Mouse (Mus musculus) cerebellum, adult 18-20 months (tissue): ENCODE measurements at regions not wholly inside any gene's neighbourhood (a gene's known extent, or its start where the extent isn't known, plus 50 kb on each side); places are given as distances from the start of the nearest gene placed in this dataset.

ENCODE experiments used
- DNase-seq, 2 experiments: peaks; one replicate each; pipeline ENCODE4 v3.0.0; 2021

GRCm38 (mm10) chr6:135525841-135526327 is 163.5 kb downstream of the Emp1 start:
- peak; percentile 31 to 37 for DNase-seq

DNA sequence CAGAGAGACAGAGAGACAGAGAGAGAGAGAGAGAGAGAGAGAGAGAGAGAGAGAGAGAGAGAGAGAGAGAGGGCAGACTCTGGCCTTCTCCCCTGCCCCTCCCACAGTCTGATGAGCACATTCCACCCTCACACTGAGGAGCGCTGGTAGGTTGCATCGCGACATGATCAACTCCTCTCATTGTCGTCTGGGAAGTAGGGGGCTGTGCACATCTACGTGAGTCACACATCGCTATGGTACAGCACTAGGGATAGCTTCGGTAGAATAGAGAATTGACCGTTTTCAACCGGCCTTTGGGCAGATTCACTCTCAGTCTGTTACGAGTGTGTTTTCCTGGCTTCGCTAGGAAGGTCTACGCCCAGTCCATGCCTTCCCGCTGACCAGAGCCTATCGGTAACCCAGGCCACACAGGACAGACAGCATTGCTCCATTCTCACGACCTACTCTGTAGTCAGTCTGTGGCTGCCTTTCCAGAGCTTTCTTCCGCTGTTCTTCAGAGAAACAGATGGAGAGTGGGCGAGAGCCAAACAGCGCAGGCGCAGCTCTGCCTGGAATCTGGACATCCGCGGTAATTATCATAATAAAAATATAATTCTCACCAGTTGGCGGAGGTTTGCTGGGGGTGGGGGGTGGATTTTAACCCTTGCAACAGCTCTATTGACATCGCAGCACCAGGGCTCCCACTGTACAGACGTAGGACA is 164.3 kb downstream of the Emp1 start:
- peak; percentile 52 to 60 for DNase-seq

GRCm38 (mm10) chr6:135527879-135528278 is 165.5 kb downstream of the Emp1 start:
- DNase-seq = no peak

GRCm38 (mm10) chr6:135539791-135540646 is 177.7 kb downstream of the Emp1 start:
- no peak for DNase-seq

GRCm38 (mm10) chr6:135541566-135541965 is 179.2 kb downstream of the Emp1 start:
- DNase-seq = no peak

DNA sequence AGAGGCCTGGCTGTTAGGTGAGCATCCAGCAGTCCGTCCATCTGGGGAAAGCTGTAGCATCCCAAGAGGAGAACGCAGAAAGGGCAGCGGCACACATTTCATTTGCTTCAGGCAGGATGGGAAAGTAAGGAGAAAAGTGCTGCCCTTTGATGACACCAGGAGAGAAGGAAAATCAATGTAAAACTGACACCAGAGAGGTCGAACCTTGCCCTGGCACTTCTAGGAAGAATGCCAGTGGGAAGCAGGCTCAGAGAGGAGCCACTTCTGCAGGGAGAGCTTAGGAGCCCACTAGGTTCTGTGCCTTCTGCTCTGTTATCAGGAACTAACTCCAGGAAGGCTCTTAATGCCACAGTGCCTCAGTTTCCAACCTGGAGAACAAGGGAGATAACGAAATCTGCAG is 180.0 kb downstream of the Emp1 start:
- DNase-seq = no peak

DNA sequence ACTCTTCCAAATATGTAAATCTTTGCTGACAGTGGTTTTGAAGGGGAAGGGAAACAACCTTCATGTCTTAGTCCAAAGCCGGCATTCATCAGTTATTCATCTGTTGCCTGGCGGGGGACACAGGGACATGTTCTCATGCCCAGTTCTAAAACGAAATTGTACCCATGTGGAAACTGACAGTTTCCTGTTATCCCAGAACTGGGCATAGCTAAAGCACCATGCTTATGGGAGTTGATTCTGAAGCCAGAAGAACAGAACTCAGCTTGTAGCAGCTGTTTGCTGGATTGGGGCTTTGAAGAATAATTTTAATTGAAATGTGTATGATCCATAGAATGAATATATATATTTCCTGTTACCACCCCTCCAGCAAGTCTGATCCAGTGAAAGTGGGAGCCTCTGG is 181.0 kb downstream of the Emp1 start:
- no peak for DNase-seq

- DNase-seq = no peak
Measured at GRCm38 (mm10) chr6:135543863-135544262, 181.5 kb downstream of the Emp1 start.

GRCm38 (mm10) chr6:135550368-135550950 is 188.1 kb downstream of the Emp1 start:
- DNase-seq = no peak

GRCm38 (mm10) chr6:135552396-135552795 is 190.1 kb downstream of the Emp1 start:
- DNase-seq = no peak

DNA sequence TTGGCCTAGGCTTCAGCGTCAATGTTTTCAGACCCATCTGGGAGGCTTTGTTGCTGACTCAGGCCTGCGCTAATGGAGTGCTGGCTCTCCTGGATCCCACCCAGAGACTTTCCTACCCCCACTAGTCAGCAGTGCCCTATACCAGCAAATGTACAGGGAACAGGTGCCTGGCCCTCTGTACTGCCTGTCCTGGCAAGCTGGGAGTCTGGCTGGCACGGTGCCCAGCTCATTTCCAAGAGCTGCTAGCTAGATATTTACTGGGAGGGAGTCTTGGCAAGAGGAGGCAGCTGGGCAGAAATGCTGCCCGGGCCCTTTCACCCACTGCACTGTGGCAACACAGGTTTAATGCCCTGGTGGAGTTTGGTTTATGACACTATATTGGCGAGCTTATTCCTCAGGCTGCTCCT is 197.2 kb downstream of the Emp1 start:
- peak; percentile 98 to 99 for DNase-seq

- peak; percentile 37 to 43 for DNase-seq
Measured at GRCm38 (mm10) chr6:135562267-135562666, 199.9 kb downstream of the Emp1 start.

DNA sequence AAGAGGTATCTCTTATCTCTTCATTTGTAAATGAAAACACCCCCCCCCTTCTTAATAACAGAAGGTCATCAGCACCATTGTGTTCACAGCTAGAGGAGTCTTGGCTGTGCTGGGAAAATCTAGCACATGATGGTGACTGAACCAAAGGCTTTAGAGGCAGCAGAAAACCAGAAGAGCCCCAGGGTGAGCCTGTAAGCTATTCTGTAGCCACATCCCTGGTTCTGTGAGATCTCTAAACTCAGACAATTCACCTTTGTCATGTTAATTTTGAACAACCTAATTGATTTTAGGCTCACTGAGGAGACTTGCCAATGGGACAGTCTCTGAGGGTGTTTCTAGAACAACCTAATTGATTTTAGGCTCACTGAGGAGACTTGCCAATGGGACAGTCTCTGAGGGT is 201.4 kb downstream of the Emp1 start:
- DNase-seq = no peak

DNA sequence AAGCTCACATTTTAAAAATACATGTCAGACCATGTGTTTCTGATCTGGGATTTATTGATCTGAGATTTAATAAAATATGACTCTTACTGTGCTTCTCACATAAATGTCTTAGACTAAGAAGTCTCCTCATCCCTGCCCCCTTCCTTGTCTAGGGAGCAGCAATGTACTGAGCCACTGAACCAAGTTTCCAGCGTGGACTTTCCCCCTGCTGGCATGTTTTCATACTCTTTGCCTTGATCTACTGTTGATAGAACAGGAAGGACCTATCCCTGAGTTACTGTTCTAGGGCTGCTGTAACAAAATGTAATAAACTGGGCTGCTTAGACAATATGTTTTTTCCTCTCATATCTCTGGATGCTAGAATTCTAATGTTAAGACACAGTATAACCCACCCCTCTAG is 206.7 kb downstream of the Emp1 start:
- no peak for DNase-seq

DNA sequence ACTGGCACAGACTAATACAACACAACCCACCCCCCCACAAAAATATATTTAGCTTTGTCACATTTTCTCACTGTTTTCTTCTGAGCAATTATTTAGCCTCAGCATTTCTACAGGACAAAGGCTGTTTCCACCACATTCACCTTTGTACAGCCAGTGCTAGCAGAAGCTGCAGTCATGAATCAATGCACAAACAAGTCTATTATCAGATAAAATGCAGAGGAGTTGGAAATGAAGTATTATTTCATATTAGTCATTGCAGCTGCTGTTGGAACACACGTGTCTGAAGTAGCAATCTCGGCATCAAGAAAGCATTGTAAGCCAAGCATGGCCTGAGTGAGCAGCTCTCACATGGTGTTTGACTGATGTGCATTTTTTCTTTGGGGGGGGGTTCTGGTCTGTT is 212.9 kb downstream of the Emp1 start:
- no peak for DNase-seq

DNA sequence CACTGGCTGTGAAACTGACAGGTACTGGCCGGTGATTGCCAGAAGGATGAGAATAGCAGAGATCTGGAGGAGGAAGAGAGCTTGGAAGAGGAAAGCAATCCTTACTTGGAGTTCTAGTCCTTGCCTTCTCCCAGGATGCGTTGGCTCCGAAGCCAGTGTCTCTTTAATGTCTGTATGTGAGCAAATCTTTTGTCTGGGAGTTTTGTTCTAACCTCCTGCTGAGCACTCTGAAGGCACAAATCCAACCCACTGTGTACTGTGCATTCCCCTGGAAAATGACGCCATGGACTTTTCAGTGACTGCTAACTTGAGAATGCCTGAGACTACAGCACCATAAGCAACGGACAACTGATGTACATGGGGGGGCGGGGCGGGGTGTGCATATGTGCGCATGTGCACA is 216.4 kb downstream of the Emp1 start:
- no peak for DNase-seq

GRCm38 (mm10) chr6:135582567-135582966 is 220.2 kb downstream of the Emp1 start:
- no peak for DNase-seq

DNA sequence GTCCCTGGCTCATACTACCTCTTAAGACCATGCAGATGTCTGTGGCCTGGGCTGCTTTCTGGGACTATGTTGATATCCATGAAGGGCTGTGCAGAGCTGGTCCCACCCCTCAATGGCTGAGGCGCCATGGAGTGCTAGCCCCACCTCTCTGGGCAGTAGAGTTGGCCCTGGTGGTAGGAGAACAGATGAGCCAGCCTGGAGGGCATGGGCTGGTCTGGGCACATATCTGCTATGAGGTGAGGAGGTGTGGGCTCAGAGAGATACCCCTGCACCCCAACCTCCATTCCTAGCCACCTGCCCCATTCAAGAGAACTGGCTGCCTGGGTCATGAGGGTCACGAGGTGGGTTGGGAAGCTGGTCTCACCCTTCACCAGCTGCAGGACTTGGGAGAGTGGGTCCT is 222.4 kb downstream of the Emp1 start:
- no peak for DNase-seq

- DNase-seq = no peak
Measured at GRCm38 (mm10) chr6:135590084-135590483, 227.7 kb downstream of the Emp1 start.

- no peak for DNase-seq
Measured at GRCm38 (mm10) chr6:135591085-135591484, 228.7 kb downstream of the Emp1 start.

DNA sequence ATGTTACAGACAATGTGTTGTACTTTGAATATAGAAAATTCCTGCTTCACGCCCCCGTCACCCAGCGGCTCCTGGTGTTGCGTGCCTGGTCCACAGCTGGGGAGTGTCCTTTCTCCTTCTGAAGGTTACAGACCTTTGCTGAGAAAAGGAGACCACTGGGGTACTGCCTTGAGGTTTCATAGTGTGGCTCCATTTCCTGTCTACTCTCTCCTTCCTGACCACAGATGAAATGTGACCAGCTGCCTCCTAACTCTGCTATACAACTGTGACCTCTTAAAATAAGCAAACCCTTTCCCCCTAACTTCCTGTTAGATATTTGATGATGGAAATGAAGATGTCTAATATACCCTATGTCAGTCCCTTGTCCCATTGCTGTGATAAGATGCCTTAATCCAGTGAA is 234.0 kb downstream of the Emp1 start:
- no peak for DNase-seq

- DNase-seq = no peak
Measured at GRCm38 (mm10) chr6:135610504-135611096, 248.3 kb downstream of the Emp1 start.

GRCm38 (mm10) chr6:135627928-135628327 is 265.6 kb downstream of the Emp1 start:
- DNase-seq = no peak
